Mouse (Mus musculus) midbrain, embryonic 13.5 days (tissue): ENCODE results near the gene Itgb6. TPM values are rescaled to one million over a fixed set of nuclear protein-coding genes. Genes with fewer than 3 reads are reported as not detected.

Experiments used
- ATAC-seq: fragments of 200-750 bp; cut with Nextera tagmentation; 2 replicates; pipeline ENCODE4 v1.8.0; 2017; ENCODE audit warnings: mild to moderate bottlenecking, moderate TSS enrichment, moderate library complexity
- H3K27ac ChIP-seq: fragments of 300-500 bp; sonication (generic); 2 replicates; pipeline ENCODE4 v1.5.1; 2015; ENCODE audit warnings: inconsistent platforms, mild to moderate bottlenecking, moderate library complexity
- H3K27me3 ChIP-seq: fragments of 300-500 bp; sonication (generic); 2 replicates; pipeline ENCODE4 v1.6.1; 2015; ENCODE audit warnings: mild to moderate bottlenecking, inconsistent platforms
- H3K36me3 ChIP-seq: fragments of 300-500 bp; sonication (generic); 2 replicates; pipeline ENCODE4 v1.6.1; 2015; ENCODE audit warnings: mild to moderate bottlenecking, inconsistent platforms
- H3K4me1 ChIP-seq: fragments of 300-500 bp; sonication (generic); replicated peaks from 2 replicates; pipeline ENCODE4 v1.6.1; 2015; ENCODE audit warnings: inconsistent platforms
- H3K4me2 ChIP-seq: fragments of 300-500 bp; sonication (generic); replicated peaks from 2 replicates; pipeline ENCODE4 v1.6.1; 2015; ENCODE audit warnings: moderate library complexity, mild to moderate bottlenecking, inconsistent platforms
- H3K4me3 ChIP-seq: fragments of 300-500 bp; sonication (generic); replicated peaks from 2 replicates; pipeline ENCODE4 v1.5.1; 2015; ENCODE audit warnings: mild to moderate bottlenecking, inconsistent platforms
- H3K9ac ChIP-seq: fragments of 300-500 bp; sonication (generic); replicated peaks from 2 replicates; pipeline ENCODE4 v1.6.1; 2015; ENCODE audit warnings: mild to moderate bottlenecking, inconsistent platforms
- H3K9me3 ChIP-seq: fragments of 300-500 bp; sonication (generic); 2 replicates; pipeline ENCODE4 v1.6.1; 2016; ENCODE audit warnings: mild to moderate bottlenecking, inconsistent platforms
- WGBS: fragments of 180-500 bp; shearing (Covaris S2); methylation state at CpG from one replicate; pipeline ENCODE4 v1.1.7; 2015; 5-methylcytosine and 5-hydroxymethylcytosine counted together
- polyA plus RNA-seq: library from polyadenylated mRNA; unstranded; fragments of >200 nt; fragmentation: Nextera tagmentation; extraction: Ambion mirVana; gene quantifications from 2 replicates; pipeline ENCODE4 v1.2.1, GENCODE M21; 2015

Gene Itgb6
- polyA plus RNA-seq, 1 experiment from 2014 or later, result not detected

DNA sequence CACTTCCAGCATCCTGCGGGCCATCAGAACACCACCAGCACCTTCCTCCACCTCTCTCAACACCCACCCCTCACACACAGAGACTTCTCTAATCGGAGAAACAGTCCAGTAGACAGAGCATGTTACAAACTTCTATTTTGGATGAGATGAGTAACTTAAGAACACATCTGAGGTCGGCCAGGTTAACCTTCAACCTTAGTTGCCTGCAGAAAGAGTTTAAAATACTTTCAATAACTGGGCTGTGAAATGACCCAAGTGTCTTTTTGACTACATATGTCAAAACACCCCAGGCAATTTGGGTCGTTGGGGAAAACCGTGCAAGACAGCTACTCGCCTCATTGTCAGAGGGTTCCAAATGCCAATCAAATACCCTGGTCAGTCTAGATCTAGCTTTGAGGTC lies 10.0 kb downstream of the Itgb6 start:
- H3K4me1 ChIP-seq, result peaks cover 23% of the 10 kb centered on the region
- no peaks in the 10 kb centered on the region for H3K27me3 ChIP-seq
- WGBS, result 78% methylated on average over 6 of the region's 6 CpGs
- no peaks in the 10 kb centered on the region for H3K9me3 ChIP-seq
- H3K27ac ChIP-seq, result no peak overlapping the region
- H3K4me3 ChIP-seq, result no peak overlapping the region
- no peak overlapping the region for H3K9ac ChIP-seq
- H3K36me3 ChIP-seq, result no peaks in the 10 kb centered on the region
- no peak overlapping the region for H3K4me2 ChIP-seq
- ATAC-seq, result no peak

DNA sequence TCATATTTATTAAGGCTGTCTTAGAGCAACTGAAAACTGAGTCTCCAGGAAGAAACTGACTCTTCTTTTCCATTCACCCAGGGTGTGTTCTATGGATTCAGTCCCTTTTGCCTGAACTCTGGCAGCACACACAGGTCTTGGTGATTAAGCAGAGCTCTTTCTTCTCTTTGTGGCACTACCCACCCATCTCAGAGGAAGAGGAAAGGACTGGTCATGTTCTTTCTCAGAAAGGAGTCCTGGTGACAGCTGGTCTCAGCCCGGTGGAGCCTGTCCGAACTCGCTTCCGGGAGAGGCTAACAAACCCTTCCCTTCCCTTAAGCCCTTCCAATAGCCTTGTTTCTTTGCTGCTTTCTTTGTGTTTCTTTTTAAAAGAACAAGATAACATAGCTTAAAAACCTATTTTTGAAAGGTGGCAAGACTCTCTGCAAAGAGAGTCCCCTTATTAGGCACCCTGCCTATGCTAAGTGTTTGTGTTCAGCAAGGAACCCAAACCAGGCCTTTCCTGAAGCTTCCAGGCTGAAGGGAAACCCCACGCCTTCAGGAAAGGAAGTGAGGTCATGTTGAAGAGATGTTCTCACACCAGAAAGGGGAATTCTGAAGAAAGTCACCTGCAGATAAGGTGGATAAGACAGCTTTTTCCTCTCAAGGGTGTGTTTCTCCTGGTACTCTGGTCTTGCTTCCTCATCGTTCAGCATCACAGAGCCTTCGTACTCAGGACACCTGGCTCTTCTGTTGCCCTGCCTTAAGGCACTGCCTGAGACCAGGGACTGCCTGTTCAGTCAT lies 11.2 kb downstream of the Itgb6 start:
- whole genome bisulfite sequencing, result 73% methylated on average over 7 of the region's 7 CpGs

DNA sequence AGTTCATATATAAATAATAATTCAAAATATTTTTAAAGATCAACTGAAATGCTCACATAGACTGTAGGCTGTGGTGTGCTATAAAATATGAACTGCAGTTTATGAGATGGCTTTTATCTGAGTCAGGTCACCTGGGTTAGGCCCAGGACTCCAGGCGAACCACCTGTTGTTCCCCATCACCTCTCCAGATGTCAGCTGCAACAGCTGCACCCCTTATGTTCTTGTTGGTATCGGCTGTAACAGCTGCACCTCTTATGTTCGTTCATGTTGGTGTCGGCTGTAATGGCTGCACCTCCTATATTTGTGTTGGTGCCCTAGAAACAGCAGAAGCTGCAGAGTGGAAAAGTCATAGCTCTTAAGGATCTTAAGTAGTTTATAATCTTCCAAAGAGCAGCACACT lies 12.1 kb downstream of the Itgb6 start:
- WGBS, result 94% methylated on average over 4 of the region's 4 CpGs
- no peak overlapping the region for H3K27ac ChIP-seq
- H3K36me3 ChIP-seq, result no peaks in the 10 kb centered on the region
- H3K9me3 ChIP-seq, result no peaks in the 10 kb centered on the region
- no peaks in the 10 kb centered on the region for H3K27me3 ChIP-seq
- no peak overlapping the region for H3K4me3 ChIP-seq
- peaks cover 18% of the 10 kb centered on the region for H3K4me1 ChIP-seq
- no peak overlapping the region for H3K9ac ChIP-seq
- no peak overlapping the region for H3K4me2 ChIP-seq
- no peak for ATAC-seq

More for the DNA sequence above, 11.2 kb downstream of the Itgb6 start:
- Histone ChIP-seq H3K4me2 (no peak overlapping the region), H3K27ac (no peak overlapping the region), H3K27me3 (no peaks in the 10 kb centered on the region), H3K9me3 (no peaks in the 10 kb centered on the region), H3K4me3 (no peak overlapping the region), H3K9ac (no peak overlapping the region), H3K4me1 (peaks cover 23% of the 10 kb centered on the region), H3K36me3 (no peaks in the 10 kb centered on the region)
- ATAC-seq, result no peak

DNA sequence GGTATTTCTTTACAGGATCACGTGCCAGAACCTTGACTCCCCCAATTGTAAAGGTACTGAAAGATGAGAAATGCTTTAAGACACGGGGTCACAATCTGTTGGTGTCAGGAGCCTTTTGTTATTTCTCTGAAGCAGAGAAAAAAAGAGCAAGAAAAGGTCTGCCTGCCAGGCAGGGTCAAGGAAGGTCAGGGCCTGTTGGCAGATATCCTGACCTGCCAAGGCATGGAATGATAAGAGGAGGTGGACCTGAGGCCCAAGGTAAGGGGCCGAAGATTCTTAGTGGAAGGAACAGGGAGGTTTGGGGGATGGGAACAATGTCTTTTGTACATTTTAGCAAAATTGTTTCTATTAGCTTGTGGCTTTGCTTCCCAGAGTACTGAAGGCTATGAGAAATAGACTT lies 13.8 kb downstream of the Itgb6 start:
- Histone ChIP-seq H3K4me2 (no peak overlapping the region), H3K9me3 (no peaks in the 10 kb centered on the region), H3K27me3 (no peaks in the 10 kb centered on the region), H3K4me1 (peaks cover 2% of the 10 kb centered on the region), H3K4me3 (no peak overlapping the region), H3K36me3 (no peaks in the 10 kb centered on the region), H3K9ac (no peak overlapping the region), H3K27ac (no peak overlapping the region)
- ATAC-seq, result no peak
- 40% methylated on average over 3 of the region's 3 CpGs for WGBS

DNA sequence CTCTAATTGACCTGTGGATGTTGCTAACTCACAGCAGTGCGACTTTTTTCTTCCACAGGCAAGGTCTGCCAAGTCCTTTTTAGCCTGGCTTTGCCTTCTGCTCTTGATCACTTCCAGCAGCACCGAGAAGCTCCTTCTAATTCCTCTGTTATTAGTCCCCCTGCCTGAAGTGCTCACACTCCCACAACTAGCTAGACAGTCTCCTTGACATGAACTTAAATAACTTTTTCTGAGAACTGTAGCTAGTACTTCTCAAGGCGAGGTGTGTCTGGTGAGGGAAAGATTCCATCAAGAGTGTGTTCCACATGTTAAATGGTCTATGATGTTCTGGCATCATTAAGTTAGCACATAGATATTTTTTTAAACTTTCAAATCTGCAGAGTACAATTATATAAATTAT lies 15.6 kb downstream of the Itgb6 start:
- Histone ChIP-seq H3K27me3 (no peaks in the 10 kb centered on the region), H3K27ac (no peak overlapping the region), H3K4me2 (no peak overlapping the region), H3K9ac (no peak overlapping the region), H3K9me3 (no peaks in the 10 kb centered on the region), H3K4me1 (no peaks in the 10 kb centered on the region), H3K36me3 (no peaks in the 10 kb centered on the region), H3K4me3 (no peak overlapping the region)
- no peak for ATAC-seq
- 91% methylated on average over 3 of the region's 3 CpGs for WGBS

DNA sequence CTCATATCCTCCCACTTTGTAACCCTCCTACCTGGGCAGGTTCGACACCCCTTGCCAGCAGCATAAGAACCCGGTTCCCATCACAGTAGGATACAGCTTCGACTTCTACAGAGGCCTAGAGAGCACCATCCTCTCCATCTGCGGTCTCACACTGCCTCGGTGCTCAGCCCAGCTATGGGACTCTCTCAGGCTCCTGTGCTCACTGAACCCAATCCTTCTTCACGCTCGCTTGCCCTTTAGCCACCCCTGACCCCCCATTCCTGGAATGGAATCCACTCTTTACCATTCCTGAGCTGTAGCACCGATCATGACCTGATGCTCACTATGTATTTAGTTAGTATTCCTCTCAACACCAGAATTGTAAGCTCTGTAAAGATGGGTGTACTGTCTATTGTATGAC lies 17.0 kb downstream of the Itgb6 start:
- no peak for ATAC-seq
- Histone ChIP-seq H3K4me2 (no peak overlapping the region), H3K9me3 (no peaks in the 10 kb centered on the region), H3K27me3 (no peaks in the 10 kb centered on the region), H3K36me3 (no peaks in the 10 kb centered on the region), H3K4me3 (no peak overlapping the region), H3K9ac (no peak overlapping the region), H3K4me1 (no peaks in the 10 kb centered on the region), H3K27ac (no peak overlapping the region)
- WGBS, result 91% methylated on average over 8 of the region's 8 CpGs

DNA sequence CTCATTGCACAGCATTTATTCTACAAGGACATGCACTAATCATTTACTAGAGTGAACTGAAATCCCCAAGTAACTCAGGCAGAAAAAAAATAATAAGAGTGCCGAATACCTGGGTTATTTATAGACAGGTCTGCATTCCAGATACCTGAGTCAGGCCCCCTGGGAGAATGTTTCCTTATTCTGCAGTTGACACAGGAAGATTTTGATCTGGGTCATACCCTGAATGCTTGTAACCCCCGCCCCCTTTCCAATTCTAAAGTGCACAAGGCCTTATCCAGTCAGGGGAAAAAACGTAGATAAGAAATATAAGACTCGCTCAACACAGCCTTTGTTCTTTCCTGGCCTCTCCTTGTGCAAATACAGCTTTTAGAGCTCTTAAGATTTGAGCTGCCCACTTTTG lies 19.1 kb downstream of the Itgb6 start:
- no peaks in the 10 kb centered on the region for H3K4me1 ChIP-seq
- 70% methylated on average over 4 of the region's 4 CpGs for WGBS
- no peak overlapping the region for H3K27ac ChIP-seq
- no peaks in the 10 kb centered on the region for H3K27me3 ChIP-seq
- no peak overlapping the region for H3K9ac ChIP-seq
- no peaks in the 10 kb centered on the region for H3K9me3 ChIP-seq
- ATAC-seq, result no peak
- H3K4me3 ChIP-seq, result no peak overlapping the region
- no peak overlapping the region for H3K4me2 ChIP-seq
- no peaks in the 10 kb centered on the region for H3K36me3 ChIP-seq

DNA sequence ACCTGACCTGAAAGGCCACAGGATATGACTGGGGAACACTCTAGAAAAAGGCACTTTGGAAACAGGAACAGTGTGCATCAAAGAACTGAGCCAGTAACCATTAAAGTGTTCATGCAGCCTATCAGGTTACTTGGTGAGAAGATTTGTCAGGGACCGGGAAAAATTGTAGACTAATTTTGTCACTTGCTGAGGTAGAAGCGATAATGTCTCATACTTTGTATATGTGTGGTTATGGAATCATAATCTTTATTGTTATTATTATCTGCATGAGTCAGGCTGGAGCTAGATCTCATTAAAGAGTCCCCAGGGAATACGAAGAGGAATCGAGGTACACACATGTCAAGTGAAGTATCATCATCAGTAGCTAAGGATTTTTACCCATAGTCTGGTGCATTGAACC lies 21.5 kb downstream of the Itgb6 start:
- ATAC-seq, result no peak
- H3K9me3 ChIP-seq, result no peaks in the 10 kb centered on the region

DNA sequence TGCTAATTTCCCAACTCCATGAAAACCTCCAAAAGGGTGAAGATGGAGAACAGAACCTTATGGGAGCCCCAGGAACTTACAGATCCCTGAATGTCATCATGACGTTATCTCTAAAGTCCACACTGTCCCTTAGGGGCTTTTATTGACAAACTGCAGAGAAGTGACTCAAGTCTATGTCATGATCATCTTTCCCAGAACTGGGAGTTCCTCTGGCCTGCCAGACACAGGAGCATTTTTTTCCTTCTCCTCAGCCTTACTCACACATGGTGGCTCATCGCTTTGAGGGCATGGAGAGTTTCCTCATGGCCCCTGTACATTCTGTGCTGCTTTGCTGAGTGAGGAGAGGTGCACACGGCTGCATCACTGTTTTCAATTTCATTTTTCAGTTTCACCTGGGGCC lies 22.4 kb downstream of the Itgb6 start:
- no peak for ATAC-seq
- H3K36me3 ChIP-seq, result no peaks in the 10 kb centered on the region
- no peaks in the 10 kb centered on the region; the same call in 1 of the 2 replicates for H3K4me1 ChIP-seq
- no peak overlapping the region for H3K4me2 ChIP-seq
- H3K9ac ChIP-seq, result no peak overlapping the region
- no peaks in the 10 kb centered on the region for H3K9me3 ChIP-seq
- 89% methylated on average over 3 of the region's 3 CpGs for whole genome bisulfite sequencing
- H3K4me3 ChIP-seq, result no peak overlapping the region
- no peaks in the 10 kb centered on the region for H3K27me3 ChIP-seq
- H3K27ac ChIP-seq, result no peak overlapping the region

More for the DNA sequence above, 21.5 kb downstream of the Itgb6 start:
- Histone ChIP-seq H3K27me3 (no peaks in the 10 kb centered on the region), H3K4me1 (no peaks in the 10 kb centered on the region; the same call in 1 of the 2 replicates), H3K36me3 (no peaks in the 10 kb centered on the region), H3K9ac (no peak overlapping the region), H3K27ac (no peak overlapping the region), H3K4me3 (no peak overlapping the region), H3K4me2 (no peak overlapping the region)
- 84% methylated on average over 4 of the region's 4 CpGs for WGBS

DNA sequence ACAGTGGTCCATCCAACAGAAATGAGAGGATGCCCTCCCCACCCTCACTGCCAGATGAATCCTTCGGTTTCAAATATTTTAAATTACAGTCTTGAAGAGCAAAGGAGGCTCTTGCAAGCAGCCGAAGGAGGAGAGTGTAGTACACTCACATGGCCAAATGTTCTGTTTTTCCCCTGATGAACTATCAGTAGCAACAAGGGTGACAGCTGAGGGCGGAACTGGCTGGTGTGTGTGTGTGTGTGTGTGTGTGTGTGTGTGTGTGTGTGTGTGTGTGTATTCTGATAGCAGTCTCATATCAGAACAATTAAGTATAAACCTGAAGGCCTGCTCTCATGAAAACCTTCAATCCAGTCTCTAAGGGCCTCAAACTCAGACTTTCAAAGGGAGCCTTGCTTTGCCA lies 22.9 kb downstream of the Itgb6 start:
- no peak overlapping the region for H3K9ac ChIP-seq
- no peaks in the 10 kb centered on the region for H3K27me3 ChIP-seq
- ATAC-seq, result no peak
- H3K36me3 ChIP-seq, result no peaks in the 10 kb centered on the region
- no peak overlapping the region for H3K4me2 ChIP-seq
- 84% methylated on average over 3 of the region's 3 CpGs for WGBS
- H3K4me3 ChIP-seq, result no peak overlapping the region
- H3K9me3 ChIP-seq, result no peaks in the 10 kb centered on the region
- no peak overlapping the region for H3K27ac ChIP-seq
- no peaks in the 10 kb centered on the region; the same call in 1 of the 2 replicates for H3K4me1 ChIP-seq

DNA sequence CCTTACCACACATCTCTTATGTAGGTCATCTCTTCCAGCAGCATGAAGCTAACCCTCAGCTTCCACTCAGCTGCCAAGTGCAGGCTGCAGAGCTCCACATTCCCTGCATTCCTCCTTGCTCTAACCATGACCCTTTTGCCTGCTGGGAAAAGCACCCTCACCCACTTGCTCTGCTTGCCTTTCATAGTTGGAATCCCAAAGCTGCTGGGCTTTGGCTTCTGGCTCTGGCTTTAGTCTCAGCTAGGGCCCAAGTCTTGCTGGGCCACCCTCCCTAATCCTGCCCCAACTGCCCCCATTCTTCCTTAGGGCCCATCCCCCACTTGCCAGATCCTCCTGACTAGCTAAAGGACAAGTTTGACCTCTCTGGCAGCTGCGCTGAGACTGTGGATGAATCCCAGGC lies 24.3 kb downstream of the Itgb6 start:
- no peak overlapping the region for H3K4me2 ChIP-seq
- H3K27ac ChIP-seq, result no peak overlapping the region
- no peak overlapping the region for H3K4me3 ChIP-seq
- no peak for ATAC-seq
- WGBS, result 33% methylated on average over 1 of the region's 1 CpGs
- H3K4me1 ChIP-seq, result no peaks in the 10 kb centered on the region; the same call in 1 of the 2 replicates
- H3K9me3 ChIP-seq, result no peaks in the 10 kb centered on the region
- no peaks in the 10 kb centered on the region for H3K27me3 ChIP-seq
- H3K36me3 ChIP-seq, result no peaks in the 10 kb centered on the region
- no peak overlapping the region for H3K9ac ChIP-seq

DNA sequence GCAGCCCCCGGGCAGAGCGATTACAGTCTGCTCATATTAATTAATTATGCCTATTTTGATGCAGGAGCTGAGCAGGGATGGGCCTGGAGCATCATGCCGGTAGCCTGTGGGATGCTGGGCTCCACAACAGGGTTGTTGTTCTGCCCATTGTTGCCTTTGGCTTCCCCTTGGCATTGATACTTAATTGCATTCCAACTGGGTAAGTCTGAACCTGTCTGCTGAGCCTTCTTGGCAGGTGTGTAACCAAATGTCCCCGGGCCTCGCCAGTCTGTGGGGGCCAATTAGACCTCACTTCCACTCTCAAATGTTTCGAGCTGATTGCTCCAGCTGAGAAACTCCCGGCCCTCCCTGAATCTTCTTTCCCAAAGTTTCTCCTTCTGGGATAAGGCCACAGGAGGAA lies 24.9 kb downstream of the Itgb6 start:
- Histone ChIP-seq H3K9me3 (no peaks in the 10 kb centered on the region), H3K4me2 (no peak overlapping the region), H3K36me3 (no peaks in the 10 kb centered on the region), H3K4me3 (no peak overlapping the region), H3K27me3 (no peaks in the 10 kb centered on the region), H3K27ac (no peak overlapping the region), H3K4me1 (no peaks in the 10 kb centered on the region; the same call in 1 of the 2 replicates), H3K9ac (no peak overlapping the region)
- WGBS, result 71% methylated on average over 7 of the region's 7 CpGs
- no peak for ATAC-seq

DNA sequence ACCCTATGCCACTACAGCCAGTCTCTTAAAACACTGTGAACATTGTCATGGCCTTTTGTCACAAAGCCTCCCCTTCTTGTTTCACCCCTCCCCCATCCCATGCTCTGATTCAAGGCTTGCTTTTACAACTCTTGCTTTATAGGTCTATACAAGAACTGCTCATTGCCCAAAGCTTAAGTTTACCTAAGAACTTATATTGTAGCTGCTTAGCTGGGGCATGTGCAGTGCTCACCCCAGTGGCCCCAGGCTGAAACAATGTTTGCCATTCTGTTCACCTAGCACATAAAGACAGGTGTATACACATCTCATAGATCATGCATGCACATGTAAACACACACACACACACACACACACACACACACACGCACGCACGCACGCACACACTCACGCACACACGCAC lies 25.9 kb downstream of the Itgb6 start:
- no peaks in the 10 kb centered on the region for H3K36me3 ChIP-seq
- WGBS, result 94% methylated on average over 6 of the region's 6 CpGs
- no peaks in the 10 kb centered on the region for H3K27me3 ChIP-seq
- no peak for ATAC-seq
- no peaks in the 10 kb centered on the region; the same call in 1 of the 2 replicates for H3K4me1 ChIP-seq
- no peak overlapping the region for H3K4me3 ChIP-seq
- H3K27ac ChIP-seq, result no peak overlapping the region
- no peak overlapping the region for H3K9ac ChIP-seq
- no peak overlapping the region for H3K4me2 ChIP-seq
- H3K9me3 ChIP-seq, result no peaks in the 10 kb centered on the region
